Mouse (Mus musculus): ENCODE measurements around the gene Map2k3. TPM values are rescaled to one million over a fixed set of nuclear protein-coding genes. Genes with fewer than 3 reads are reported as not detected.

Map2k3 gene
- total and polyA plus RNA-seq, 3 experiments = 73.2 to 132 (median 111) TPM

- H3K9ac ChIP-seq (ENCODE audit: control insufficient read depth, low read depth, low read length, poor library complexity, severe bottlenecking) = no peak overlapping the region
- peaks cover 0 to 4% of the 10 kb centered on the region in 2 experiments; a peak in 1 of 4 replicates for H3K36me3 ChIP-seq (ENCODE audit: control insufficient read depth in 1 of 2, insufficient read depth in 2 of 2, low read length in 2 of 2)
These were observed 22.6 kb downstream of the Map2k3 start for GRCm38 (mm10) chr11:60954255-60955104.

DNA sequence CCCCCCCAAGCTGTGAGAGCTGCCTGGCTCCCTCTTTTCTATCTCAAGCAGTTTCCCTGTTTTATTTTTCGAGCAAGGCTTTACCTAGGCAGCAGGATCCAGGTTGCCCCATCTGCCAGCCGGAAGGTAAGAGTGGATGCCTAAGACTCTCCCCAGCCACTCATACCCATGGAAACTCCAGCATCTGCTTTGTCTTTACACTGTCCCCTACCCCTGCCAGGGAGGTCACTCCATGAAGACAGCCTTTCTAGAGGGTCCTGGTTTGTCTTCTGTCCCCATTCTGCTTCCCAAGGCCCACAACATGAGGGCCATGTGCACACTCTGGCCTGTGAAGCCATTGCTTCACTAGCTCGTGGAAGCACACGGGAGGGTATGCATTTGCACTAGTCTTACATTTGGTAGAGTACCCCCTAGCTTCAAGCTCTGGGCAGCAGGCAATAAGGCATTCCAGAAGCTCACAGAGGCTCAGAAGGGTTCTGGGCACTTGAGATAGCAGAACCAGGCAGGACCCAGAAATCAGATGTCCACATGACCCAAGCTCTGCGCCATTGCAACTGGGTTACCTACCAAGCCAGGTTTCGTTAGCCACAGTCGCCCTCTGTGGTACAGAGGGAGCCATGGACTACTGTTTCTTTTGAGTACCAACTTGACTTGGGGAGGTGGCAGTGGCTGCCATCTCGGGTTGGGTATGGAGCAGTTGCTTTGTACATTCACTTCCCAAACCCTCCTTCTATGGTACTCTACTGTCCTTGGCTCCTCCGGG, 24.0 kb downstream of the Map2k3 start:
- TF ChIP-seq NELFE (IDR thresholded peaks at IDR 0.05; ENCODE audit: low read depth, low read length) (no peak), SIN3A (IDR thresholded peaks at IDR 0.05; ENCODE audit: low read length) (no peak), CHD2 (IDR thresholded peaks at IDR 0.05; ENCODE audit: low read length) (no peak), POLR2A (IDR thresholded peaks at IDR 0.05; ENCODE audit: control insufficient read depth in 1 of 2, insufficient read depth in 1 of 2, low read depth in 1 of 2, low read length in 2 of 2, poor library complexity in 1 of 2) (no peak), MEF2A (IDR thresholded peaks at IDR 0.05; ENCODE audit: extremely low read depth, insufficient replicate concordance, low read depth, low read length, poor library complexity, severe bottlenecking) (no peak), E2F4 (IDR thresholded peaks at IDR 0.05; ENCODE audit: borderline replicate concordance, low read depth, low read length) (no peak), GATA1 (IDR thresholded peaks at IDR 0.05; ENCODE audit: low read depth, low read length) (no peak), POLR2AphosphoS2 (IDR thresholded peaks at IDR 0.05; ENCODE audit: low read length) (no peak), EP300 (IDR thresholded peaks at IDR 0.05; ENCODE audit: low read depth in 1 of 2, low read length in 2 of 2) (no peak), MAX (IDR thresholded peaks at IDR 0.05; ENCODE audit: low read length) (no peak), RCOR1 (IDR thresholded peaks at IDR 0.05; ENCODE audit: low read depth, low read length) (no peak), CHD1 (IDR thresholded peaks at IDR 0.05; ENCODE audit: low read depth, low read length) (no peak)
- H3K9me3 ChIP-seq (replicated peaks; ENCODE audit: insufficient read depth, low read length) = no peaks in the 10 kb centered on the region
- no peak for DNase-seq (ENCODE audit: low read depth, low spot score)
- peaks cover 0 to 4% of the 10 kb centered on the region in 2 experiments; a peak in 1 of 4 replicates for H3K36me3 ChIP-seq (ENCODE audit: control insufficient read depth in 1 of 2, insufficient read depth in 2 of 2, low read length in 2 of 2)
- no peak overlapping the region for H3K9ac ChIP-seq (ENCODE audit: control insufficient read depth, low read depth, low read length, poor library complexity, severe bottlenecking)
- no peaks in the 10 kb centered on the region for H3K27me3 ChIP-seq (ENCODE audit: control insufficient read depth in 1 of 2, insufficient read depth in 2 of 2, low read length in 2 of 2)
- H3K4me1 ChIP-seq (ENCODE audit: control insufficient read depth in 1 of 2, insufficient read depth in 2 of 2, low read length in 2 of 2) = no peaks in the 10 kb centered on the region
- no peak overlapping the region for H3K4me3 ChIP-seq (ENCODE audit: control insufficient read depth in 1 of 2, insufficient read depth in 1 of 2, low read depth in 2 of 2, low read length in 2 of 2)
- no peaks in the 10 kb centered on the region for H3K79me2 ChIP-seq (ENCODE audit: control insufficient read depth, insufficient read depth, low read length, poor library complexity)
- no peak overlapping the region for H3K27ac ChIP-seq (ENCODE audit: control insufficient read depth, low read depth, low read length)

More at GRCm38 (mm10) chr11:60954255-60955104, 22.6 kb downstream of the Map2k3 start:
- DNase-seq (ENCODE audit: low read depth, low spot score) = no peak
- Histone ChIP-seq H3K27me3 (ENCODE audit: control insufficient read depth in 1 of 2, insufficient read depth in 2 of 2, low read length in 2 of 2) (no peaks in the 10 kb centered on the region), H3K4me3 (ENCODE audit: control insufficient read depth in 1 of 2, insufficient read depth in 1 of 2, low read depth in 2 of 2, low read length in 2 of 2) (no peak overlapping the region), H3K79me2 (ENCODE audit: control insufficient read depth, insufficient read depth, low read length, poor library complexity) (no peaks in the 10 kb centered on the region), H3K9me3 (replicated peaks; ENCODE audit: insufficient read depth, low read length) (no peaks in the 10 kb centered on the region), H3K4me1 (ENCODE audit: control insufficient read depth in 1 of 2, insufficient read depth in 2 of 2, low read length in 2 of 2) (no peaks in the 10 kb centered on the region), H3K27ac (ENCODE audit: control insufficient read depth, low read depth, low read length) (no peak overlapping the region)
- no peak for TF ChIP-seq USF1 (IDR thresholded peaks at IDR 0.05; ENCODE audit: low read depth, low read length)
- TF ChIP-seq RCOR1 (IDR thresholded peaks at IDR 0.05; ENCODE audit: low read depth, low read length) = no peak
- TF ChIP-seq ETS1 (IDR thresholded peaks at IDR 0.05; ENCODE audit: low read depth, low read length) = no peak
- TF ChIP-seq MAX (IDR thresholded peaks at IDR 0.05; ENCODE audit: low read length) = no peak
- TF ChIP-seq ELF1 (IDR thresholded peaks at IDR 0.05; ENCODE audit: low read depth, low read length) = no peak
- no peak for TF ChIP-seq NELFE (IDR thresholded peaks at IDR 0.05; ENCODE audit: low read depth, low read length)
- no peak for TF ChIP-seq NRF1 (IDR thresholded peaks at IDR 0.05; ENCODE audit: insufficient read depth, low read depth, low read length, poor library complexity, severe bottlenecking)
- no peak for TF ChIP-seq MAFK (IDR thresholded peaks at IDR 0.05; ENCODE audit: borderline replicate concordance, low read depth, low read length)
- TF ChIP-seq TAL1 (IDR thresholded peaks at IDR 0.05; ENCODE audit: low read length) = no peak
- TF ChIP-seq CTCF (IDR thresholded peaks at IDR 0.05 in 2 of 3, conservative IDR thresholded peaks at IDR 0.05 in 1 of 3; ENCODE audit: control insufficient read depth in 1 of 3, insufficient read depth in 1 of 3, low read depth in 2 of 3, low read length in 3 of 3, poor library complexity in 1 of 3, severe bottlenecking in 1 of 3) = no peak
- no peak for TF ChIP-seq UBTF (IDR thresholded peaks at IDR 0.05; ENCODE audit: borderline replicate concordance, insufficient read depth, low read depth, low read length)
- no peak for TF ChIP-seq KAT2A (conservative IDR thresholded peaks at IDR 0.05; ENCODE audit: low read depth, low read length)
- TF ChIP-seq POLR2AphosphoS5 (IDR thresholded peaks at IDR 0.05; ENCODE audit: borderline replicate concordance, low read depth, low read length) = no peak
- no peak for TF ChIP-seq MEF2A (IDR thresholded peaks at IDR 0.05; ENCODE audit: extremely low read depth, insufficient replicate concordance, low read depth, low read length, poor library complexity, severe bottlenecking)
- TF ChIP-seq MYC (IDR thresholded peaks at IDR 0.05; ENCODE audit: low read depth, low read length) = no peak
- no peak for TF ChIP-seq MAZ (IDR thresholded peaks at IDR 0.05; ENCODE audit: low read depth, low read length)
